Mouse (Mus musculus) heart, postnatal 4 days (tissue): ENCODE measurements around the gene Pik3c2b. TPM values are rescaled to one million over a fixed set of nuclear protein-coding genes. Genes with fewer than 3 reads are reported as not detected.

ENCODE experiments used
- DNase-seq: peaks from one replicate; pipeline ENCODE4 v3.0.0; 2021
- total RNA-seq, 2 experiments: library from RNA; stranded (reverse); gene quantifications; 2 replicates each; pipeline ENCODE4 v1.2.3; 2021

The Pik3c2b gene
- total RNA-seq, 2 experiments from 2014 or later: 29.8 to 30.8 TPM

GRCm38 (mm10) chr1:133100980-133101798, 55.7 kb downstream of the Pik3c2b start:
- peak; percentile 83 for DNase-seq

GRCm38 (mm10) chr1:133102108-133102507, 56.6 kb downstream of the Pik3c2b start:
- DNase-seq: no peak

- DNase-seq: no peak
These were observed 57.8 kb downstream of the Pik3c2b start for GRCm38 (mm10) chr1:133103315-133103714.

- DNase-seq: no peak
These were observed 58.4 kb downstream of the Pik3c2b start for GRCm38 (mm10) chr1:133103871-133104270.

- DNase-seq: no peak
These were observed 70.6 kb downstream of the Pik3c2b start for GRCm38 (mm10) chr1:133116108-133116507.

- DNase-seq: no peak
These were observed 72.7 kb downstream of the Pik3c2b start for GRCm38 (mm10) chr1:133118127-133118526.

- no peak for DNase-seq
These were observed 73.4 kb downstream of the Pik3c2b start for GRCm38 (mm10) chr1:133118844-133119243.

GRCm38 (mm10) chr1:133119931-133120712, 74.7 kb downstream of the Pik3c2b start:
- DNase-seq: no peak

- no peak for DNase-seq
These were observed 75.8 kb downstream of the Pik3c2b start for GRCm38 (mm10) chr1:133121246-133121645.

- DNase-seq: no peak
These were observed 78.7 kb downstream of the Pik3c2b start for GRCm38 (mm10) chr1:133124137-133124536.

GRCm38 (mm10) chr1:133125640-133126364, 80.3 kb downstream of the Pik3c2b start:
- DNase-seq: no peak

GRCm38 (mm10) chr1:133126365-133126740, 80.9 kb downstream of the Pik3c2b start:
- DNase-seq: no peak

GRCm38 (mm10) chr1:133127328-133127727, 81.9 kb downstream of the Pik3c2b start:
- DNase-seq: no peak

GRCm38 (mm10) chr1:133129471-133130221, 84.2 kb downstream of the Pik3c2b start:
- DNase-seq: no peak

GRCm38 (mm10) chr1:133130638-133131560, 85.4 kb downstream of the Pik3c2b start, which contains the start of gene Ppp1r15b:
Gene Ppp1r15b, plus strand, starts transcription at chr1:133131143.
- peak; percentile 98 for DNase-seq

- no peak for DNase-seq
These were observed 86.1 kb downstream of the Pik3c2b start for GRCm38 (mm10) chr1:133131561-133131905.

- no peak for DNase-seq
These were observed 86.5 kb downstream of the Pik3c2b start for GRCm38 (mm10) chr1:133131936-133132335.

GRCm38 (mm10) chr1:133132388-133133326, 87.2 kb downstream of the Pik3c2b start:
- peak; percentile 15 for DNase-seq

- DNase-seq: no peak
These were observed 88.0 kb downstream of the Pik3c2b start for GRCm38 (mm10) chr1:133133425-133133824.

- no peak for DNase-seq
These were observed 88.6 kb downstream of the Pik3c2b start for GRCm38 (mm10) chr1:133134071-133134470.
